Mouse (Mus musculus) CD4-positive, CD25-positive, alpha-beta regulatory T cell, adult 2 months (primary cell): ENCODE results near the gene Gas8.
A peak's percentile ranks its signal among the peaks of the same experiment; 100 is the strongest.
"Not testable (repeated sequence)": the region's sequence is repeated elsewhere in the genome, so short reads cannot be mapped to it uniquely, and the experiment has no call there.

ENCODE experiments used
- DNase-seq: peaks from one replicate; pipeline ENCODE4 v3.0.0-alpha.2; 2012; ENCODE audit warnings: low read depth, low spot score

Gas8 gene

GRCm38 (mm10) chr8:123518667-123519066 lies at the start of gene Gas8:
TSS of gene Gas8 (plus strand) at chr8:123518834.
- DNase-seq, result peak; percentile 93

- DNase-seq, result not testable (repeated sequence)
These were observed 45.6 kb upstream of the Gas8 start for GRCm38 (mm10) chr8:123472991-123473390.

GRCm38 (mm10) chr8:123474549-123474948 lies 44.1 kb upstream of the Gas8 start:
- not testable (repeated sequence) for DNase-seq

GRCm38 (mm10) chr8:123476911-123477736 lies 41.5 kb upstream of the Gas8 start:
- DNase-seq, result peak; percentile 43

- DNase-seq, result peak; percentile 94
These were observed 40.8 kb upstream of the Gas8 start, which contains the start of gene Afg3l1 for GRCm38 (mm10) chr8:123477737-123478258. TSS of gene Afg3l1 (plus strand) at chr8:123477903.

- DNase-seq, result peak; percentile 64
These were observed 40.0 kb upstream of the Gas8 start for GRCm38 (mm10) chr8:123478456-123479218.

- peak; percentile 24 for DNase-seq
These were observed 36.0 kb upstream of the Gas8 start for GRCm38 (mm10) chr8:123482627-123483026.

GRCm38 (mm10) chr8:123491280-123492075 lies 27.2 kb upstream of the Gas8 start:
- no peak for DNase-seq

- DNase-seq, result no peak
These were observed 25.7 kb upstream of the Gas8 start for GRCm38 (mm10) chr8:123492898-123493297.

GRCm38 (mm10) chr8:123497699-123498098 lies 20.9 kb upstream of the Gas8 start:
- no peak for DNase-seq

- DNase-seq, result no peak
These were observed 19.7 kb upstream of the Gas8 start for GRCm38 (mm10) chr8:123498963-123499362.

- no peak for DNase-seq
These were observed 19.1 kb upstream of the Gas8 start for GRCm38 (mm10) chr8:123499556-123499955.

- DNase-seq, result no peak
These were observed 16.4 kb upstream of the Gas8 start for GRCm38 (mm10) chr8:123502192-123502591.

GRCm38 (mm10) chr8:123503801-123504467 lies 14.7 kb upstream of the Gas8 start:
- DNase-seq, result peak; percentile 32

- no peak for DNase-seq
These were observed 13.9 kb upstream of the Gas8 start for GRCm38 (mm10) chr8:123504591-123505195.

GRCm38 (mm10) chr8:123505267-123505666 lies 13.4 kb upstream of the Gas8 start:
- DNase-seq, result no peak

- no peak for DNase-seq
These were observed 12.9 kb upstream of the Gas8 start for GRCm38 (mm10) chr8:123505695-123506094.

GRCm38 (mm10) chr8:123507153-123507552 lies 11.5 kb upstream of the Gas8 start:
- no peak for DNase-seq

- no peak for DNase-seq
These were observed 7.8 kb upstream of the Gas8 start for GRCm38 (mm10) chr8:123510819-123511218.

- DNase-seq, result no peak
These were observed 4.5 kb upstream of the Gas8 start for GRCm38 (mm10) chr8:123514136-123514535.
